Mouse (Mus musculus) embryonic facial prominence, embryonic 11.5 days (tissue): ENCODE measurements at regions not wholly inside any gene's neighbourhood (a gene's known extent, or its start where the extent isn't known, plus 50 kb on each side); places are given as distances from the start of the nearest gene placed in this dataset.

Source experiments
- ATAC-seq: fragments of 200-750 bp; cut with Nextera tagmentation; replicated peaks from 2 replicates; pipeline ENCODE4 v1.8.0; 2017; ENCODE audit warnings: low read depth; ENCODE audit not compliant: insufficient number of reproducible peaks, low FRiP score, low TSS enrichment
- DNase-seq: peaks from one replicate; pipeline ENCODE4 v3.0.0-alpha.2; 2015; ENCODE audit warnings: low spot score
- H3K27ac ChIP-seq: fragments of 300-500 bp; sonication (generic); replicated peaks from 2 replicates; pipeline ENCODE4 v1.5.1; 2014; ENCODE audit warnings: mild to moderate bottlenecking, low read depth, low read length, control low read depth
- H3K27me3 ChIP-seq: fragments of 300-500 bp; sonication (generic); 2 replicates; pipeline ENCODE4 v1.6.1; 2014; ENCODE audit warnings: mild to moderate bottlenecking, low read length, moderate library complexity, mixed read lengths; ENCODE audit not compliant: control insufficient read depth, insufficient read depth
- H3K36me3 ChIP-seq: fragments of 300-500 bp; sonication (generic); replicated peaks from 2 replicates; pipeline ENCODE4 v1.6.1; 2014; ENCODE audit warnings: low read depth, mild to moderate bottlenecking, low read length, moderate library complexity, mixed read lengths; ENCODE audit not compliant: control insufficient read depth, insufficient read depth
- H3K4me1 ChIP-seq: fragments of 300-500 bp; sonication (generic); 2 replicates; pipeline ENCODE4 v1.6.1; 2014; ENCODE audit warnings: low read length, mixed read lengths; ENCODE audit not compliant: control insufficient read depth, insufficient read depth
- H3K4me2 ChIP-seq: fragments of 300-500 bp; sonication (generic); 2 replicates; pipeline ENCODE4 v1.6.1; 2014; ENCODE audit warnings: low read depth, mild to moderate bottlenecking, control low read depth, low read length, moderate library complexity
- H3K4me3 ChIP-seq: fragments of 300-500 bp; sonication (generic); 2 replicates; pipeline ENCODE4 v1.5.1; 2014; ENCODE audit warnings: low read depth, low read length, control low read depth
- H3K9ac ChIP-seq: fragments of 300-500 bp; sonication (generic); replicated peaks from 2 replicates; pipeline ENCODE4 v1.6.1; 2014; ENCODE audit warnings: mild to moderate bottlenecking, control low read depth, low read length
- H3K9me3 ChIP-seq: fragments of 300-500 bp; sonication (generic); replicated peaks from 2 replicates; pipeline ENCODE4 v1.6.1; 2016; ENCODE audit warnings: mild to moderate bottlenecking, low read length, inconsistent platforms, mixed read lengths; ENCODE audit not compliant: control insufficient read depth
- WGBS: fragments of 180-500 bp; shearing (Covaris S2); extraction: QIAGEN DNeasy Blood & Tissue Kit; methylation state at CpG from one replicate; pipeline ENCODE4 v1.1.7; 2014; 5-methylcytosine and 5-hydroxymethylcytosine counted together

- ATAC-seq: no peak
- WGBS: 37% methylated on average over 6 of the region's 6 CpGs
These were observed 175.3 kb downstream of the Gadd45g start for GRCm38 (mm10) chr13:52021828-52022227.

GRCm38 (mm10) chr13:52022529-52022928 is 176.1 kb downstream of the Gadd45g start:
- Histone ChIP-seq H3K36me3 (no peaks in the 10 kb centered on the region), H3K9me3 (no peaks in the 10 kb centered on the region), H3K4me1 (peaks cover 6% of the 10 kb centered on the region), H3K27ac (no peak overlapping the region), H3K27me3 (no peaks in the 10 kb centered on the region), H3K4me3 (no peak overlapping the region), H3K9ac (no peak overlapping the region), H3K4me2 (no peak overlapping the region)
- ATAC-seq (no peak), DNase-seq (no peak)
- 89% methylated on average over 4 of the region's 4 CpGs for whole genome bisulfite sequencing

More at GRCm38 (mm10) chr13:52021828-52022227, 175.3 kb downstream of the Gadd45g start:
- no peak for DNase-seq
- no peak overlapping the region for H3K9ac ChIP-seq
- no peak overlapping the region for H3K27ac ChIP-seq
- H3K9me3 ChIP-seq: no peaks in the 10 kb centered on the region
- H3K4me3 ChIP-seq: no peak overlapping the region
- no peaks in the 10 kb centered on the region for H3K36me3 ChIP-seq
- H3K4me2 ChIP-seq: no peak overlapping the region
- H3K4me1 ChIP-seq: peaks cover 6% of the 10 kb centered on the region
- H3K27me3 ChIP-seq: no peaks in the 10 kb centered on the region

- Histone ChIP-seq H3K4me3 (no peak overlapping the region), H3K9me3 (no peaks in the 10 kb centered on the region), H3K36me3 (no peaks in the 10 kb centered on the region), H3K4me1 (peaks cover 6% of the 10 kb centered on the region), H3K27me3 (no peaks in the 10 kb centered on the region), H3K9ac (no peak overlapping the region), H3K4me2 (no peak overlapping the region), H3K27ac (0 out of 2 replicates have a peak overlapping the region, but pooled peaks have one; percentile 28)
- DNase-seq: no peak
- 59% methylated on average over 2 of the region's 2 CpGs for WGBS
- ATAC-seq: no peak
These were observed 177.9 kb downstream of the Gadd45g start for GRCm38 (mm10) chr13:52024349-52024748.

DNA sequence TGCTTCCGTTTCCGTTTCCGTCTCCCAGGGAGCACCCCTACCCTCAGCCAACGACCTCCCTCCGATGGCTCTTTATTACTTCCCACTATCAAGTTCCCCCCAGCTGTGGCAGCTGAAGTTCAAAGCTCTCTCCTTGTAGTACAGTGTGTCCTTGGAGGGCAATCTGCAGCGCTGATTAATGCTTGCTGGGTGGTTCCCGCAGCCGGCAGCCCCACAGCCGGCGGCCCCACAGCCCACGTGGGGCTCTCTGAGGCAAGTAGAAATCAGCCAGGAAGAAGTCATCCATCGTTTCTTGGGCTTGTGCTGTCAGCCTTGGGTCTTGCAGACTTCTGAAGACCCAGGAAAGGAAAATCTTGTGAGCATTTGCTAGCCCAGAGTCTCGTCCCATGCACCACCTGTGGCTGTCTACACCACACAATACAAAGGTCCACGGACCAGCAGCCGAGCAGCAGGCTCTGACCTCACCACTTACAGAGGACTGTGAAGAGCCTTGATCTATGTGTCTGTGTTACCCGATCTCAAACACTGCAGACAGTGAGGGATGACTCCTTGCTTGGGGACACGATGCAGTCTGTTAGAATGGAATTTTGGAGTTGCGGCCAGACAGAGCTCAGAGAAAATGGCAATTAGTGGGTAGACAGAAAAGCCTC is 178.5 kb downstream of the Gadd45g start:
- ATAC-seq (0 out of 2 replicates have a peak, but pooled peaks have one; percentile 42), DNase-seq (peak; percentile 57)
- Histone ChIP-seq H3K9ac (0 out of 2 replicates have a peak overlapping the region, but pooled peaks have one; percentile 13), H3K27me3 (no peaks in the 10 kb centered on the region), H3K9me3 (no peaks in the 10 kb centered on the region), H3K27ac (peak overlapping the region; percentile 28; the same call in 1 of the 2 replicates), H3K4me3 (no peak overlapping the region), H3K4me2 (no peak overlapping the region), H3K36me3 (no peaks in the 10 kb centered on the region), H3K4me1 (peaks cover 6% of the 10 kb centered on the region)
- WGBS: 44% methylated on average over 18 of the region's 18 CpGs

GRCm38 (mm10) chr13:52025482-52025848 is 179.0 kb downstream of the Gadd45g start:
- H3K4me1 ChIP-seq: peaks cover 6% of the 10 kb centered on the region
- ATAC-seq: no peak
- no peak overlapping the region for H3K27ac ChIP-seq
- H3K9ac ChIP-seq: no peak overlapping the region
- no peak for DNase-seq
- no peak overlapping the region for H3K4me3 ChIP-seq
- no peaks in the 10 kb centered on the region for H3K36me3 ChIP-seq
- no peaks in the 10 kb centered on the region for H3K27me3 ChIP-seq
- 80% methylated on average over 5 of the region's 5 CpGs for WGBS
- no peaks in the 10 kb centered on the region for H3K9me3 ChIP-seq
- no peak overlapping the region for H3K4me2 ChIP-seq

- Histone ChIP-seq H3K36me3 (no peaks in the 10 kb centered on the region), H3K9me3 (no peaks in the 10 kb centered on the region), H3K4me2 (no peak overlapping the region), H3K4me3 (no peak overlapping the region), H3K27me3 (no peaks in the 10 kb centered on the region), H3K4me1 (peaks cover 6% of the 10 kb centered on the region), H3K27ac (no peak overlapping the region), H3K9ac (no peak overlapping the region)
- DNase-seq: no peak
- ATAC-seq: no peak
- 91% methylated on average over 7 of the region's 7 CpGs for WGBS
These were observed 179.8 kb downstream of the Gadd45g start for GRCm38 (mm10) chr13:52026291-52026690.

DNA sequence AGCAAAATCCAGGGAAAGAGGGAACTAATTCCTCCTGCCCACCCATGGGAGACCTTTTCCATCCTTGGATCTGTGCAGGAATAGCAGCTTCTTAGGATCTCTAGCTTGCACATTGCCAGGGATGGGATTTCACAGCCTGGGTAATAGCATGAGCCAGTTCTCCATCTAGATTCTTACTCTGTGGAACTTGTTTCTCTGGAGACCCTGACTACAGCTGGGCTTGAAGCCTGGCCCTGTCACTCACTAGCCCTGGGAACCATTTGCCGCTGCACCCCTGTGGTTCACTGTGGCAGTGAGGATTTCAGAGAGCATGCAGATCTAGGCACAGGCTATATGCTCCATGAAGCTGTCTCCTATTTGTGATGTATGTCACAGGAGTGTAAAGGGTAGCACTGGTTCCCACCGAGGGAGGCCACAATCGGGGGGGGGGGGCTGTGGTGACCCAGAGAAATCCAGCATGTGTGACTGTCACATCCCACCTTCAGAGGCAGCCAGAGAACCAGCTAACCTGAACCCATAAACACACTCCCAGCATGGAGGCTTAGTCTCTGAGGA is 183.5 kb downstream of the Gadd45g start:
- Histone ChIP-seq H3K4me3 (no peak overlapping the region), H3K4me2 (no peak overlapping the region), H3K9ac (no peak overlapping the region), H3K27ac (no peak overlapping the region), H3K9me3 (no peaks in the 10 kb centered on the region), H3K36me3 (no peaks in the 10 kb centered on the region), H3K4me1 (peaks cover 2% of the 10 kb centered on the region; the same call in 1 of the 2 replicates), H3K27me3 (no peaks in the 10 kb centered on the region)
- DNase-seq (no peak), ATAC-seq (no peak)
- 68% methylated on average over 3 of the region's 3 CpGs for WGBS

- DNase-seq (no peak), ATAC-seq (no peak)
- Histone ChIP-seq H3K4me3 (no peak overlapping the region), H3K36me3 (no peaks in the 10 kb centered on the region), H3K4me2 (no peak overlapping the region), H3K4me1 (no peaks in the 10 kb centered on the region), H3K9ac (no peak overlapping the region), H3K27ac (no peak overlapping the region), H3K9me3 (no peaks in the 10 kb centered on the region), H3K27me3 (no peaks in the 10 kb centered on the region)
- WGBS: 70% methylated on average over 5 of the region's 5 CpGs
These were observed 185.0 kb downstream of the Gadd45g start for GRCm38 (mm10) chr13:52031465-52031864.
